Mouse (Mus musculus) midbrain, embryonic 11.5 days (tissue): Measurements from ENCODE around the gene Plxnc1. TPM values are rescaled to one million over a fixed set of nuclear protein-coding genes. Genes with fewer than 3 reads are reported as not detected.

ENCODE experiments used
- ATAC-seq: fragments of 200-750 bp; cut with Nextera tagmentation; 2 replicates; pipeline ENCODE4 v1.8.0; 2017; ENCODE audit warnings: moderate TSS enrichment, moderate library complexity; ENCODE audit not compliant: low FRiP score
- DNase-seq: peaks from one replicate; pipeline ENCODE4 v3.0.0; 2015; ENCODE audit warnings: low spot score; ENCODE audit errors: missing footprints
- H3K27ac ChIP-seq: fragments of 300-500 bp; sonication (generic); 2 replicates; pipeline ENCODE4 v1.5.1; 2014; ENCODE audit warnings: low read depth, low read length
- H3K27me3 ChIP-seq: fragments of 300-500 bp; sonication (generic); 2 replicates; pipeline ENCODE4 v1.6.1; 2014; ENCODE audit warnings: mild to moderate bottlenecking, low read length, moderate library complexity, mixed read lengths; ENCODE audit not compliant: control insufficient read depth, insufficient read depth
- H3K36me3 ChIP-seq: fragments of 300-500 bp; sonication (generic); 2 replicates; pipeline ENCODE4 v1.6.1; 2014; ENCODE audit warnings: mild to moderate bottlenecking, low read length, moderate library complexity, mixed read lengths; ENCODE audit not compliant: control insufficient read depth, insufficient read depth
- H3K4me1 ChIP-seq: fragments of 300-500 bp; sonication (generic); 2 replicates; pipeline ENCODE4 v1.6.1; 2014; ENCODE audit warnings: low read length; ENCODE audit not compliant: control insufficient read depth, insufficient read depth
- H3K4me2 ChIP-seq: fragments of 300-500 bp; sonication (generic); 2 replicates; pipeline ENCODE4 v1.6.1; 2014; ENCODE audit warnings: mild to moderate bottlenecking, moderate library complexity
- H3K4me3 ChIP-seq: fragments of 300-500 bp; sonication (generic); 2 replicates; pipeline ENCODE4 v1.5.1; 2014; ENCODE audit warnings: low read depth, low read length
- H3K9ac ChIP-seq: fragments of 300-500 bp; sonication (generic); 2 replicates; pipeline ENCODE4 v1.6.1; 2014; ENCODE audit warnings: low read length
- H3K9me3 ChIP-seq: fragments of 300-500 bp; sonication (generic); 2 replicates; pipeline ENCODE4 v1.6.1; 2016; ENCODE audit warnings: low read length; ENCODE audit not compliant: control insufficient read depth
- WGBS: fragments of 180-500 bp; shearing (Covaris S2); extraction: QIAGEN DNeasy Blood & Tissue Kit; methylation state at CpG from one replicate; pipeline ENCODE4 v1.1.7; 2014; 5-methylcytosine and 5-hydroxymethylcytosine counted together
- polyA plus RNA-seq: library from polyadenylated mRNA; unstranded; fragments of >200 nt; fragmentation: Nextera tagmentation; extraction: Ambion mirVana; gene quantifications from 2 replicates; pipeline ENCODE4 v1.2.1, GENCODE M21; 2014

Gene Plxnc1
- polyA plus RNA-seq, 1 experiment from 2014 or later, result 6.3 TPM

DNA sequence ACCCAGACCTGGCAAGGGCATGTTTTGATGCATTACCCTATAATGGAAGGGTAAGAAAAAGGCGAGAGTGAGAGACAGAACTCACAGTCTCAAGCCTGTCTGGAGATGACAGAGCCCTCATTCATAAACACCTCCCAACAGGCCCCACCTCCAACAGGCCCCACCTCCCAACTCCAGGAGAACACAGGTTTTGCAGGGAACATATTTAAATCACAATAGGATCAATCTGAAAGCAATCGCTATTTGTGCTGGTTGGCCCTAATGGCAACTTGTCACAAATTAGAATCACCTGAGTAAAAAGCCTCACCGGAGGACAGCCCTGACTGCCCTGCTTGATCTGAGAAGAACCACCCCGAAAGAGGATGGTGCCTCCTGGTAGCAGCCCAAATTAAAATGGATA is 54.9 kb downstream of the Plxnc1 start:
- DNase-seq (no peak), ATAC-seq (no peak)
- no peak overlapping the region for H3K27ac ChIP-seq
- no peak overlapping the region for H3K4me3 ChIP-seq
- H3K36me3 ChIP-seq, result no peaks in the 10 kb centered on the region
- H3K9me3 ChIP-seq, result no peaks in the 10 kb centered on the region
- no peak overlapping the region for H3K4me2 ChIP-seq
- no peaks in the 10 kb centered on the region for H3K27me3 ChIP-seq
- no peak overlapping the region for H3K9ac ChIP-seq
- H3K4me1 ChIP-seq, result no peaks in the 10 kb centered on the region
- WGBS, result 72% methylated on average over 4 of the region's 4 CpGs

DNA sequence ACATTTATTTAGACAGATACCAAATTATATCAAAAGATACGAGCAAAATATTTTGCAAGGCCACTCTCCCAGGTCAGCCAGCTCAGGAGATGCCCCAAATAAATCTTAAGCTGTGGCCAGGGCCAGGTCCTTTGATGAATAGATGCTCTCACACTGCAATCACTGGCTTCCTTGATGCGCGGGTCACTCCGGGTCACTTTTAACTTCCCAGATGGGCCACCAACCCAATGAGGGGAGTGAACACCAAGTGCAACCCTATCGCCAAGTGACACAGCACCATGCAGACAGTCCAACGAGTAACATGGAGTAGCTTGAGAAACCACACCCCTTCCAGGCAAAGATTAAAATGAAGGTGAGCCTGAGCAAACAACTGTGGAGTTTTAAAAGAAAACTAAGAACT is 61.4 kb downstream of the Plxnc1 start:
- no peak for ATAC-seq
- Histone ChIP-seq H3K4me1 (no peaks in the 10 kb centered on the region), H3K9me3 (no peaks in the 10 kb centered on the region), H3K4me2 (no peak overlapping the region), H3K4me3 (no peak overlapping the region), H3K27ac (no peak overlapping the region), H3K36me3 (no peaks in the 10 kb centered on the region), H3K27me3 (no peaks in the 10 kb centered on the region), H3K9ac (no peak overlapping the region)
- no peak for DNase-seq
- WGBS, result 87% methylated on average over 6 of the region's 6 CpGs

DNA sequence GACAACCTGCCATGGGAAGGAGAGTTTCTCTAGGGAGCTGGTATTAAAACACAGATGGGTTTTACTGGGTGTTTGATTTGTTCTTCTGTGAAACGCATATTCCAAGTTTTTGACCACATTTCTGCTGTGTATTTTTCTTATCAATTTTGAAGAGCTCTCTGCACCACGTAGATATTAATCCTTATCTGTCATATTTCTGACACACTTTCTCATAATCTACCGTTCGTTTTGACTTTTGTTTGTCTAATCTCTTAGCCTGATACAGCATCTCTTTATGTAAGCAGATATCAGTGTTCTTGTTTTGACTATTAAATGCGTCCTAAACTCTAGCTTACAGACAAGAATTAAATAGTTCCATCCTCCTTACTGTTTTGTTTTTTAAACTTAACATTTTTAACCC is 73.1 kb downstream of the Plxnc1 start:
- Histone ChIP-seq H3K27me3 (no peaks in the 10 kb centered on the region), H3K36me3 (no peaks in the 10 kb centered on the region), H3K27ac (no peak overlapping the region), H3K4me1 (no peaks in the 10 kb centered on the region), H3K4me3 (no peak overlapping the region), H3K4me2 (no peak overlapping the region), H3K9ac (no peak overlapping the region), H3K9me3 (no peaks in the 10 kb centered on the region)
- ATAC-seq (no peak), DNase-seq (no peak)
- WGBS, result 92% methylated on average over 5 of the region's 5 CpGs

DNA sequence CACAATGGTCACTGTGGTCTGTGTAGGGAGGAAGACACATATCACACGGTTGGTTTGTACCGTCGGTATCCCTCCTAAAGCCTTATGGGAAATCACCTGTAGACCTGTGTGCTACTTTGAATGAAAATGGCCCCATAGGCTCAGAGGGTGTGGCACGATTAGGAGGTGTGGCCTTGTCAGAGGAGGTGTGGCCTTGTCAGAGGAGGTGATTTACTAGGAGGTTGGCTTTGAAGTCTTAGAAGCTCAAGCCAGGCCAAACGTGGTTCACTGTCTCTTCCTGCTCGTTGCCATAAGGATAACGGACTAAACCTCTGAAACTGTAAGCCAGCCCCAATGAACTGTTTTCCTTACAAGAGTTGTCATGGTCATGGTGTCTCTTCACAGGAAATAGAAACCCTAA is 73.5 kb downstream of the Plxnc1 start:
- ATAC-seq, result no peak
- Histone ChIP-seq H3K36me3 (no peaks in the 10 kb centered on the region), H3K4me1 (no peaks in the 10 kb centered on the region), H3K4me3 (no peak overlapping the region), H3K27ac (no peak overlapping the region), H3K27me3 (no peaks in the 10 kb centered on the region), H3K9me3 (no peaks in the 10 kb centered on the region), H3K4me2 (no peak overlapping the region), H3K9ac (no peak overlapping the region)
- WGBS, result 90% methylated on average over 7 of the region's 7 CpGs
- no peak for DNase-seq

DNA sequence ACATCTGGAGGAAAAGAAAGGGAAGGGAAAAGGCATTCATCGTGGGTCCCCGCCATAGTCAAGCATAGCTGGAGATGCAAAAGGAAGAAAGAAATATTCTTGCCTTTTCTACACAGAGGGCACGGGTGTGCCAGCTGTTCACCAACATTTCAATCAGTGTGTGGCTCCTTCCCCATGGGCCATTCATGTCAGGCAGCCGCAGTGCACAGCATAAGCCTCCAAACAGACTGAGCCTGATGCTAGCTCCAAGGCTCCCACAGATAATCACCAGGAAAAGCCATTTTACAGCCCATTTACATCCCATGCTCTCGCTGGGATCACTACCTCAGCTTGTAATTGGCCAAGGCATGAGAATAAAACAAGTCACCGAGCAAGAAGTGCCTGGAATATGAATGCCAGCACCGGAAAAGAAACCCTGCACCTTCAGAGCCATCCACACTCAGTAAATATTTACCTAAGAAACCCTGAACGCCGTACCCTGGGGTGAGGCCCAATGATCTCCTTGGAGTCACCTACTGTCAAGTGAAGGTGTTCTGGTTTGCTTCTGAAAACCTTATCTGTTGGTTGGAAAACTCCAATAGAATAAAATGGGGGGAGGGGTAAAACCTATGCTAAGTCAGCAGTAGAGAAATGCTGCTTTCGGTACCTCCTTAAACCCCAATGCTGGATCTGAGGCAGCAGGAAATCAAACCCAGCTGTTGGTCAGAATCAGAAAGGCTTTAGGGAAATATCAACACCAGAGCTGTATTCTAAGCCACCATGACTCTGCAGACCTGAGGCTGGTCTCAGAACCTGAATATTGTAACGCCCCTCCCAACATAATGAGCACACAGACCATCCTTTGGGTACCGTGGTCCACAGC is 77.4 kb downstream of the Plxnc1 start:
- Histone ChIP-seq H3K9me3 (no peaks in the 10 kb centered on the region), H3K4me3 (no peak overlapping the region), H3K9ac (no peak overlapping the region), H3K27me3 (no peaks in the 10 kb centered on the region), H3K27ac (no peak overlapping the region), H3K4me2 (no peak overlapping the region), H3K4me1 (no peaks in the 10 kb centered on the region), H3K36me3 (no peaks in the 10 kb centered on the region; the same call in 1 of the 2 replicates)
- WGBS, result 82% methylated on average over 12 of the region's 12 CpGs
- ATAC-seq (no peak), DNase-seq (no peak)

DNA sequence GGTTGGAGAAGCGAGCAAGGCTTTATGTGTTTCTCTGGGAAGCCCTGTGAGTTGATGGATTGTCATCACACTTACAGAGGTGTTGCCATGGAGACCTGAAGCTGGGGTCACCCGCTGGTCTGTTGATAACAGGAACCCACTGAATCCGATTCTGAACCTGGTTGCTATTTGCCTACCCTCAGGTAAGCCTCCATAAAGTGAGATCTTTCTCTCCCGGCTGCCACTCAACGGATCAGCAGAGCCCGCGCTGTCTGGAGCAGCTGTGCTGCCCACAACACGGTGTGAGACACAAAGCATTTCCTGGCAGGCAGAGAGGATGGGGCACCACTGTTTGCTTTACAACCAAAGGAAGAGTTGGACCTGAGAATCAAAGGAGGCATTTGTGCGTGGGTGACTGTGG is 79.4 kb downstream of the Plxnc1 start:
- ATAC-seq (no peak), DNase-seq (no peak)
- no peaks in the 10 kb centered on the region for H3K9me3 ChIP-seq
- no peaks in the 10 kb centered on the region; the same call in 1 of the 2 replicates for H3K36me3 ChIP-seq
- 72% methylated on average over 9 of the region's 9 CpGs for WGBS
- H3K27ac ChIP-seq, result no peak overlapping the region
- H3K4me3 ChIP-seq, result no peak overlapping the region
- no peaks in the 10 kb centered on the region for H3K4me1 ChIP-seq
- H3K27me3 ChIP-seq, result no peaks in the 10 kb centered on the region
- no peak overlapping the region for H3K4me2 ChIP-seq
- H3K9ac ChIP-seq, result no peak overlapping the region

DNA sequence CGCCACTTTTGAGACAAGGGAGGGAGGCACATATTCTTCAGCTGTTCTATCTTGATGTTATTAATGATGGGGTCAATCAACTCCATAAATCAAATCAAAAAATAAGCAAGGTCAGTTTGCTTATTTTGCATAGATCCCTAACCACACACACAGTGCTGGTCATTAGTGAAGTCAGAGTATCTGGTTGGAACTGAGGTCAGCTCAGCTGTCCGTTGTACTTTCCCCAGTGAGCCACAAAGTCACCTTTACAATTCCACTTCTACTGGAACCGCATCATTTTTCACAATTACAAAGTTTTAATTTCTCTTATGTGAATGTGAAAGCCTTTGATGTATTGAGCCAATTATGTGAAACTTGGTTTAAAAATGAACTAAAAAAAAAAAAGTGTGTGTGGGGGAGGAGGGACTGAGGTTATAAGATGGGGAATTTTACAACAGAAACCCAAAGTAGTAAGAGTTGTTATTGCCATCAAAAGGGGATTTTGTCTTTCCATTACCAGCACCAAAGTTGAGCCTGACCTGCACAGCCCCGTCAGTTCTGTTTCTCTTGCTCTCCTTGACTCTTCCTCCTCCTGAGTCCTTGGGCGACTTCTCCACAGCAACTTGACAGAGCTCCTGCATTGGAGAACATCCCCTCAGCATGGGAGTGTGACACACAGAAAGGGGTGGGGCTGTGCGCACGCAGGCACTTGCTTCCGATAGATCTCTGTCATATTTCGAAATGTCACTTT is 80.3 kb downstream of the Plxnc1 start:
- no peaks in the 10 kb centered on the region for H3K4me1 ChIP-seq
- no peaks in the 10 kb centered on the region for H3K9me3 ChIP-seq
- no peaks in the 10 kb centered on the region; the same call in 1 of the 2 replicates for H3K36me3 ChIP-seq
- H3K9ac ChIP-seq, result no peak overlapping the region
- ATAC-seq (no peak), DNase-seq (no peak)
- H3K4me2 ChIP-seq, result no peak overlapping the region
- WGBS, result 94% methylated on average over 9 of the region's 9 CpGs
- H3K27ac ChIP-seq, result no peak overlapping the region
- H3K27me3 ChIP-seq, result no peaks in the 10 kb centered on the region
- H3K4me3 ChIP-seq, result no peak overlapping the region

DNA sequence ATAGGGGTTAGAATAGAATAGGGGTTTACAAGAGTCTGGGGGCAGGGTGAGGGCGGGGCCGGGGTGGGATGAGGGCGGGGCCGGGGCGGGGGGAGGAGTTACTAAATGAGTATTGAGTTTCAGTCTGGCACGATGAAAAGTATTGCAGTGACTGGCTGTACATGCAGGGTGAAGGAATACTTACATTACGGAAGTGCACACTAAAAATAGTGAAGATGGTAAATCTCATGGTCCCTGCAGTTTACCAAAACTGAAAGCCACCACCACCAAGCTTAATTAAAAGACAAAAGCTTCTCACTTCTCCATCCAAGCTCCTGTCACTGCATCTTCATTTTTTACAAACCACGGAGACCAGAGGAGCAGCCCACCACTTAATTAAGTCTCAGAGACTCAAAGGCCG is 81.4 kb downstream of the Plxnc1 start:
- no peak overlapping the region for H3K4me2 ChIP-seq
- no peak overlapping the region for H3K9ac ChIP-seq
- no peak overlapping the region for H3K4me3 ChIP-seq
- ATAC-seq (no peak), DNase-seq (no peak)
- no peak overlapping the region for H3K27ac ChIP-seq
- H3K4me1 ChIP-seq, result no peaks in the 10 kb centered on the region
- 81% methylated on average over 9 of the region's 9 CpGs for WGBS
- H3K9me3 ChIP-seq, result no peaks in the 10 kb centered on the region
- H3K27me3 ChIP-seq, result no peaks in the 10 kb centered on the region
- no peaks in the 10 kb centered on the region; the same call in 1 of the 2 replicates for H3K36me3 ChIP-seq

DNA sequence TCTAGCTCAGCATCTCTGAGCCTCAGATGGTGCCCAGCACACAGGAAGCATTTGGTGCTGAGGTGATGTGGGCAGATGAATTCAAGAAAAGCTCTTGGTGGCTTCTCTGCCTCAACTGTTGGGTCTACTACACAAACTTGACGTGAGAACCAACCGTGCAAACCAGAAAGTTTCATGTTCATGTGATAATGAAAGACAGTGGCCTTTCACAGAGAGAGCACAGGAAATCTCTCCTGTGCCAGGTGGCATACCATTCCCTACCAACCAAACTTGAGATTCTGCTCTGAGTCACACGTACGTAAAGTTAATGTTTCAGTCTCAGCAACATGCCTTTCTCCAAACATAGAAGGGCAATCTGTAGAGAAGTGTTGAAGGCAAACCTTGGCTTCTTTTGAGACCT is 83.8 kb downstream of the Plxnc1 start:
- H3K36me3 ChIP-seq, result no peaks in the 10 kb centered on the region; the same call in 1 of the 2 replicates
- H3K9me3 ChIP-seq, result no peaks in the 10 kb centered on the region
- H3K4me1 ChIP-seq, result no peaks in the 10 kb centered on the region
- H3K9ac ChIP-seq, result no peak overlapping the region
- ATAC-seq (no peak), DNase-seq (no peak)
- no peak overlapping the region for H3K27ac ChIP-seq
- H3K4me2 ChIP-seq, result no peak overlapping the region
- no peak overlapping the region for H3K4me3 ChIP-seq
- 93% methylated on average over 4 of the region's 4 CpGs for WGBS
- no peaks in the 10 kb centered on the region for H3K27me3 ChIP-seq
